Mouse (Mus musculus) intestine, embryonic 14.5 days (tissue): ENCODE results near the gene Gm20929. TPM values are rescaled to one million over a fixed set of nuclear protein-coding genes. Genes with fewer than 3 reads are reported as not detected.
"Not testable (repeated sequence)": the region's sequence is repeated elsewhere in the genome, so short reads cannot be mapped to it uniquely, and the experiment has no call there.

ENCODE experiments used
- ATAC-seq: fragments of 200-750 bp; cut with Nextera tagmentation; replicated peaks from 2 replicates; pipeline ENCODE4 v1.8.0; 2017; ENCODE audit warnings: low read depth, moderate number of reproducible peaks, moderate TSS enrichment, moderate library complexity; ENCODE audit not compliant: low FRiP score, low TSS enrichment
- DNase-seq: peaks from one replicate; pipeline ENCODE4 v3.0.0-alpha.2; 2018; ENCODE audit warnings: low spot score
- H3K27ac ChIP-seq: fragments of 300-500 bp; sonication (generic); 2 replicates; pipeline ENCODE4 v1.5.1; 2014; ENCODE audit warnings: low read depth, mild to moderate bottlenecking, control low read depth
- H3K27me3 ChIP-seq: fragments of 300-500 bp; sonication (generic); replicated peaks from 2 replicates; pipeline ENCODE4 v1.6.1; 2014; ENCODE audit warnings: low read length, control low read depth; ENCODE audit not compliant: control insufficient read depth, insufficient read depth
- H3K36me3 ChIP-seq: fragments of 300-500 bp; sonication (generic); 2 replicates; pipeline ENCODE4 v1.6.1; 2014; ENCODE audit warnings: low read length, control low read depth; ENCODE audit not compliant: control insufficient read depth, insufficient read depth
- H3K4me1 ChIP-seq: fragments of 300-500 bp; sonication (generic); replicated peaks from 2 replicates; pipeline ENCODE4 v1.6.1; 2014; ENCODE audit warnings: low read length, control low read depth, mixed read lengths; ENCODE audit not compliant: control insufficient read depth, insufficient read depth
- H3K4me2 ChIP-seq: fragments of 300-500 bp; sonication (generic); 2 replicates; pipeline ENCODE4 v1.6.1; 2014; ENCODE audit warnings: low read length
- H3K4me3 ChIP-seq: fragments of 300-500 bp; sonication (generic); 2 replicates; pipeline ENCODE4 v1.5.1; 2014; ENCODE audit warnings: low read depth, low read length, control low read depth, mixed read lengths
- H3K9ac ChIP-seq: fragments of 300-500 bp; sonication (generic); 2 replicates; pipeline ENCODE4 v1.6.1; 2014; ENCODE audit warnings: mild to moderate bottlenecking, low read length
- H3K9me3 ChIP-seq: fragments of 300-500 bp; sonication (generic); 2 replicates; pipeline ENCODE4 v1.6.1; 2016; ENCODE audit warnings: low read length, control low read depth; ENCODE audit not compliant: control insufficient read depth
- WGBS: fragments of 180-500 bp; shearing (Covaris S2); extraction: QIAGEN DNeasy Blood & Tissue Kit; methylation state at CpG from one replicate; pipeline ENCODE4 v1.1.7; 2014; 5-methylcytosine and 5-hydroxymethylcytosine counted together
- polyA plus RNA-seq: library from polyadenylated mRNA; unstranded; fragments of >200 nt; fragmentation: Nextera tagmentation; extraction: Ambion mirVana; gene quantifications from 2 replicates; pipeline ENCODE4 v1.2.1, GENCODE M21; 2014

Gm20929 gene
- not detected in 2 replicates for polyA plus RNA-seq

GRCm38 (mm10) chrY:53843649-53844048 lies at the start of gene Gm20929:
Gene Gm20929 (plus strand): TSS chrY:53843949.
- not testable (repeated sequence) for H3K9ac ChIP-seq, H3K4me2 ChIP-seq, H3K4me1 ChIP-seq, H3K9me3 ChIP-seq, ATAC-seq, H3K27ac ChIP-seq, DNase-seq, H3K4me3 ChIP-seq, H3K27me3 ChIP-seq, H3K36me3 ChIP-seq
- WGBS: no CpG with 5 or more reads among the region's 6 CpGs
